Mouse (Mus musculus) neural tube, embryonic 13.5 days (tissue): ENCODE measurements at regions not wholly inside any gene's neighbourhood (a gene's known extent, or its start where the extent isn't known, plus 50 kb on each side); places are given as distances from the start of the nearest gene placed in this dataset.

ENCODE experiments used
- ATAC-seq: fragments of 200-750 bp; cut with Nextera tagmentation; 2 replicates; pipeline ENCODE4 v1.8.0; 2017; ENCODE audit warnings: low read depth, mild to moderate bottlenecking, moderate TSS enrichment, moderate library complexity
- H3K27ac ChIP-seq: fragments of 300-500 bp; sonication (generic); replicated peaks from 2 replicates; pipeline ENCODE4 v1.5.1; 2015; ENCODE audit warnings: moderate library complexity, mild to moderate bottlenecking, inconsistent platforms
- H3K27me3 ChIP-seq: fragments of 300-500 bp; sonication (generic); 2 replicates; pipeline ENCODE4 v1.6.1; 2015; ENCODE audit warnings: mild to moderate bottlenecking, inconsistent platforms
- H3K36me3 ChIP-seq: fragments of 300-500 bp; sonication (generic); 2 replicates; pipeline ENCODE4 v1.6.1; 2015; ENCODE audit warnings: mild to moderate bottlenecking, inconsistent platforms
- H3K4me1 ChIP-seq: fragments of 300-500 bp; sonication (generic); replicated peaks from 2 replicates; pipeline ENCODE4 v1.6.1; 2015; ENCODE audit warnings: inconsistent platforms
- H3K4me2 ChIP-seq: fragments of 300-500 bp; sonication (generic); 2 replicates; pipeline ENCODE4 v1.6.1; 2015; ENCODE audit warnings: inconsistent platforms, mild to moderate bottlenecking, moderate library complexity
- H3K4me3 ChIP-seq: fragments of 300-500 bp; sonication (generic); 2 replicates; pipeline ENCODE4 v1.5.1; 2015; ENCODE audit warnings: mild to moderate bottlenecking, inconsistent platforms
- H3K9ac ChIP-seq: fragments of 300-500 bp; sonication (generic); 2 replicates; pipeline ENCODE4 v1.6.1; 2015; ENCODE audit warnings: moderate library complexity, mild to moderate bottlenecking, inconsistent platforms
- H3K9me3 ChIP-seq: fragments of 300-500 bp; sonication (generic); 2 replicates; pipeline ENCODE4 v1.6.1; 2016; ENCODE audit warnings: inconsistent platforms
- WGBS: fragments of 180-500 bp; shearing (Covaris S2); methylation state at CpG from one replicate; pipeline ENCODE4 v1.1.7; 2015; 5-methylcytosine and 5-hydroxymethylcytosine counted together

DNA sequence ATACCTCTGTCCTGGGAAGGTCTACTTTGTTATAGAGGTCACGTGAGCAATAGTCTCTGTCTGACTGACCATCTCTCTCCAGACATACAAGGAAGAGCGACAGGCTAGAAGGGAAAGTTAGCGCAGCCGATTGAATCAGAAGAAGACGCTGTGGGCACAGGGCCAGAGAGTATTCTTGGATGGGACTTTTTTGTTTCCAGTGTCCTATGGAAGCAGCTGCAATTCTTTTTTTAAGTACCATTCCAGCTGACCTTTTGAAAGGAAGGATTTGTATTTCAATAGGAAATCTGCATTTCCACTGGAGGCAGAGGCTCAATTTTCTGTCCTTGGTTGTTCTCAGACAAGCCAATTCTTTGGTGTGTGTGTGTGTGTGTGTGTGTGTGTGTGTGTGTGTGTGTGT is 52.3 kb upstream of the Zfp536 start:
- H3K4me3 ChIP-seq = no peak overlapping the region
- no peaks in the 10 kb centered on the region for H3K36me3 ChIP-seq
- H3K9me3 ChIP-seq = no peaks in the 10 kb centered on the region
- no peak for ATAC-seq
- 57% methylated on average over 5 of the region's 5 CpGs for WGBS
- no peak overlapping the region for H3K27ac ChIP-seq
- no peak overlapping the region for H3K4me2 ChIP-seq
- H3K9ac ChIP-seq = no peak overlapping the region
- no peaks in the 10 kb centered on the region for H3K4me1 ChIP-seq
- H3K27me3 ChIP-seq = no peaks in the 10 kb centered on the region
